Mouse (Mus musculus) hindbrain, embryonic 12.5 days (tissue): ENCODE results near the gene Atp6v1g2. TPM values are rescaled to one million over a fixed set of nuclear protein-coding genes. Genes with fewer than 3 reads are reported as not detected.

Source experiments
- ATAC-seq: fragments of 200-750 bp; cut with Nextera tagmentation; 2 replicates; pipeline ENCODE4 v1.8.0; 2017; ENCODE audit warnings: moderate TSS enrichment; ENCODE audit not compliant: low FRiP score
- H3K27ac ChIP-seq: fragments of 300-500 bp; sonication (generic); 2 replicates; pipeline ENCODE4 v1.5.1; 2016; ENCODE audit warnings: mild to moderate bottlenecking
- H3K27me3 ChIP-seq: fragments of 300-500 bp; sonication (generic); 2 replicates; pipeline ENCODE4 v1.6.1; 2016; ENCODE audit warnings: mild to moderate bottlenecking
- H3K36me3 ChIP-seq: fragments of 300-500 bp; sonication (generic); 2 replicates; pipeline ENCODE4 v1.6.1; 2016; ENCODE audit warnings: mild to moderate bottlenecking
- H3K4me1 ChIP-seq: fragments of 300-500 bp; sonication (generic); 2 replicates; pipeline ENCODE4 v1.6.1; 2016
- H3K4me2 ChIP-seq: fragments of 300-500 bp; sonication (generic); replicated peaks from 2 replicates; pipeline ENCODE4 v1.6.1; 2016; ENCODE audit warnings: mild to moderate bottlenecking
- H3K4me3 ChIP-seq: fragments of 300-500 bp; sonication (generic); 2 replicates; pipeline ENCODE4 v1.5.1; 2016; ENCODE audit warnings: mild to moderate bottlenecking
- H3K9ac ChIP-seq: fragments of 300-500 bp; sonication (generic); 2 replicates; pipeline ENCODE4 v1.6.1; 2016; ENCODE audit warnings: mild to moderate bottlenecking, moderate library complexity
- H3K9me3 ChIP-seq: fragments of 300-500 bp; sonication (generic); replicated peaks from 2 replicates; pipeline ENCODE4 v1.6.1; 2016; ENCODE audit warnings: mild to moderate bottlenecking
- WGBS: fragments of 180-500 bp; shearing (Covaris S2); methylation state at CpG from one replicate; pipeline ENCODE4 v1.1.7; 2016; 5-methylcytosine and 5-hydroxymethylcytosine counted together
- polyA plus RNA-seq: library from polyadenylated mRNA; unstranded; fragments of >200 nt; fragmentation: Nextera tagmentation; extraction: Ambion mirVana; gene quantifications from 2 replicates; pipeline ENCODE4 v1.2.1, GENCODE M21; 2016

Gene Atp6v1g2
- polyA plus RNA-seq, 1 experiment from 2014 or later, result 23.0 TPM

- Histone ChIP-seq H3K4me2 (peak overlapping the region; percentile 92), H3K4me3 (peak overlapping the region; percentile 75), H3K27ac (peak overlapping the region; percentile 98), H3K4me1 (peaks cover 43% of the 10 kb centered on the region), H3K36me3 (peaks cover 40% of the 10 kb centered on the region), H3K9ac (peak overlapping the region; percentile 96), H3K27me3 (no peaks in the 10 kb centered on the region), H3K9me3 (no peaks in the 10 kb centered on the region)
- WGBS, result under 1% methylated on average over 55 of the region's 55 CpGs
- peak; percentile 62 for ATAC-seq
Observed at GRCm38 (mm10) chr17:35242015-35242941, 8.8 kb downstream of the Atp6v1g2 start.

- H3K4me2 ChIP-seq, result peak overlapping the region; percentile 92
- H3K9me3 ChIP-seq, result no peaks in the 10 kb centered on the region
- peak overlapping the region; percentile 75 for H3K4me3 ChIP-seq
- peaks cover 43% of the 10 kb centered on the region for H3K4me1 ChIP-seq
- WGBS, result 6% methylated on average over 16 of the region's 16 CpGs
- peaks cover 48% of the 10 kb centered on the region for H3K36me3 ChIP-seq
- H3K9ac ChIP-seq, result peak overlapping the region; percentile 96
- H3K27ac ChIP-seq, result peak overlapping the region; percentile 98
- ATAC-seq, result peak; percentile 5; the same call in 1 of the 2 replicates
- no peaks in the 10 kb centered on the region for H3K27me3 ChIP-seq
Observed at GRCm38 (mm10) chr17:35243086-35243485, 9.6 kb downstream of the Atp6v1g2 start.

GRCm38 (mm10) chr17:35244999-35245398 lies 11.5 kb downstream of the Atp6v1g2 start:
- H3K4me1 ChIP-seq, result peaks cover 43% of the 10 kb centered on the region
- H3K27me3 ChIP-seq, result no peaks in the 10 kb centered on the region
- H3K4me2 ChIP-seq, result peak overlapping the region; percentile 92
- H3K9ac ChIP-seq, result peak overlapping the region; percentile 96; the same call in 1 of the 2 replicates
- peaks cover 67% of the 10 kb centered on the region for H3K36me3 ChIP-seq
- peak overlapping the region; percentile 75 for H3K4me3 ChIP-seq
- ATAC-seq, result no peak
- H3K27ac ChIP-seq, result no peak overlapping the region
- 74% methylated on average over 2 of the region's 2 CpGs for WGBS
- no peaks in the 10 kb centered on the region for H3K9me3 ChIP-seq

- no peak for ATAC-seq
- Histone ChIP-seq H3K27ac (no peak overlapping the region; the same call in 1 of the 2 replicates), H3K9ac (0 out of 2 replicates have a peak overlapping the region, but pooled peaks have one; percentile 37), H3K36me3 (peaks cover 77% of the 10 kb centered on the region), H3K4me3 (0 out of 2 replicates have a peak overlapping the region, but pooled peaks have one; percentile 75), H3K4me2 (peak overlapping the region; percentile 92), H3K9me3 (no peaks in the 10 kb centered on the region), H3K27me3 (no peaks in the 10 kb centered on the region), H3K4me1 (peaks cover 36% of the 10 kb centered on the region)
- WGBS, result 87% methylated on average over 15 of the region's 15 CpGs
Observed at GRCm38 (mm10) chr17:35245731-35246623, 12.5 kb downstream of the Atp6v1g2 start.

GRCm38 (mm10) chr17:35247144-35247543 lies 13.7 kb downstream of the Atp6v1g2 start:
- Histone ChIP-seq H3K36me3 (peaks cover 87% of the 10 kb centered on the region), H3K4me2 (no peak overlapping the region), H3K4me3 (no peak overlapping the region), H3K4me1 (peaks cover 36% of the 10 kb centered on the region), H3K9me3 (no peaks in the 10 kb centered on the region), H3K27me3 (no peaks in the 10 kb centered on the region), H3K9ac (no peak overlapping the region), H3K27ac (no peak overlapping the region)
- WGBS, result 91% methylated on average over 7 of the region's 7 CpGs
- no peak for ATAC-seq

- Histone ChIP-seq H3K27me3 (no peaks in the 10 kb centered on the region), H3K4me3 (no peak overlapping the region), H3K9ac (no peak overlapping the region), H3K9me3 (no peaks in the 10 kb centered on the region), H3K27ac (no peak overlapping the region), H3K4me2 (no peak overlapping the region), H3K4me1 (peaks cover 27% of the 10 kb centered on the region), H3K36me3 (peaks cover 97% of the 10 kb centered on the region)
- ATAC-seq, result no peak
- 86% methylated on average over 14 of the region's 14 CpGs for WGBS
Observed at GRCm38 (mm10) chr17:35248986-35249385, 15.5 kb downstream of the Atp6v1g2 start.

- Histone ChIP-seq H3K4me2 (no peak overlapping the region), H3K27ac (no peak overlapping the region), H3K4me1 (peaks cover 21% of the 10 kb centered on the region), H3K9ac (peak overlapping the region; percentile 27; the same call in 1 of the 2 replicates), H3K4me3 (no peak overlapping the region), H3K9me3 (no peaks in the 10 kb centered on the region), H3K36me3 (peaks cover 94% of the 10 kb centered on the region), H3K27me3 (no peaks in the 10 kb centered on the region)
- WGBS, result 89% methylated on average over 19 of the region's 19 CpGs
- ATAC-seq, result no peak
Observed at GRCm38 (mm10) chr17:35249451-35250197, 16.2 kb downstream of the Atp6v1g2 start.

GRCm38 (mm10) chr17:35250348-35251120 lies 17.1 kb downstream of the Atp6v1g2 start:
- H3K4me1 ChIP-seq, result peaks cover 11% of the 10 kb centered on the region
- no peaks in the 10 kb centered on the region for H3K27me3 ChIP-seq
- 92% methylated on average over 3 of the region's 3 CpGs for WGBS
- no peak for ATAC-seq
- peaks cover 87% of the 10 kb centered on the region for H3K36me3 ChIP-seq
- H3K4me3 ChIP-seq, result no peak overlapping the region
- no peak overlapping the region for H3K27ac ChIP-seq
- no peak overlapping the region for H3K4me2 ChIP-seq
- H3K9me3 ChIP-seq, result no peaks in the 10 kb centered on the region
- H3K9ac ChIP-seq, result no peak overlapping the region

GRCm38 (mm10) chr17:35251162-35251719 lies 17.8 kb downstream of the Atp6v1g2 start:
- H3K9me3 ChIP-seq, result no peaks in the 10 kb centered on the region
- H3K36me3 ChIP-seq, result peaks cover 80% of the 10 kb centered on the region
- H3K4me1 ChIP-seq, result peaks cover 4% of the 10 kb centered on the region
- no peak overlapping the region for H3K4me2 ChIP-seq
- ATAC-seq, result no peak
- 87% methylated on average over 15 of the region's 15 CpGs for WGBS
- no peak overlapping the region; the same call in 1 of the 2 replicates for H3K9ac ChIP-seq
- H3K4me3 ChIP-seq, result no peak overlapping the region
- no peak overlapping the region for H3K27ac ChIP-seq
- H3K27me3 ChIP-seq, result no peaks in the 10 kb centered on the region

- H3K4me1 ChIP-seq, result no peaks in the 10 kb centered on the region
- H3K4me3 ChIP-seq, result no peak overlapping the region
- H3K4me2 ChIP-seq, result no peak overlapping the region
- H3K27me3 ChIP-seq, result no peaks in the 10 kb centered on the region
- WGBS, result 84% methylated on average over 5 of the region's 5 CpGs
- H3K9me3 ChIP-seq, result no peaks in the 10 kb centered on the region
- H3K36me3 ChIP-seq, result peaks cover 72% of the 10 kb centered on the region
- H3K27ac ChIP-seq, result no peak overlapping the region
- ATAC-seq, result no peak
- H3K9ac ChIP-seq, result no peak overlapping the region
Observed at GRCm38 (mm10) chr17:35251981-35252380, 18.5 kb downstream of the Atp6v1g2 start.
